Mouse (Mus musculus) ES-E14 (cell line): ENCODE measurements around the gene Prpf38a.

Experiments
- CHD2 ChIP-seq: IDR thresholded peaks from 2 replicates; pipeline ENCODE4 v1.6.1; 2014; ENCODE audit warnings: mild to moderate bottlenecking, low read depth, low read length, inconsistent platforms
- HCFC1 ChIP-seq: IDR thresholded peaks from 2 replicates; pipeline ENCODE4 v1.6.1; 2012; ENCODE audit warnings: low read length, inconsistent platforms, borderline replicate concordance; ENCODE audit not compliant: insufficient read depth
- MAFK ChIP-seq: IDR thresholded peaks from 2 replicates; pipeline ENCODE4 v1.6.1; 2014; ENCODE audit warnings: mild to moderate bottlenecking, low read depth, low read length, inconsistent platforms; ENCODE audit not compliant: insufficient read depth
- ZC3H11A ChIP-seq: IDR thresholded peaks from 2 replicates; pipeline ENCODE4 v1.6.1; 2012; ENCODE audit warnings: low read depth, mild to moderate bottlenecking, inconsistent platforms, low read length, borderline replicate concordance
- ZNF384 ChIP-seq: IDR thresholded peaks from 2 replicates; pipeline ENCODE4 v1.6.1; 2012; ENCODE audit warnings: low read depth, low read length, inconsistent platforms

- TF ChIP-seq MAFK (no peak), CHD2 (no peak), HCFC1 (no peak), ZNF384 (no peak), ZC3H11A (no peak)
These were observed 47.9 kb upstream of the Prpf38a start for GRCm38 (mm10) chr4:108627066-108627465.
